Mouse (Mus musculus): ENCODE data around the gene Slc35e3. TPM values are rescaled to one million over a fixed set of nuclear protein-coding genes. Genes with fewer than 3 reads are reported as not detected.
"Not testable (repeated sequence)": the region's sequence is repeated elsewhere in the genome, so short reads cannot be mapped to it uniquely, and the experiment has no call there.

The Slc35e3 gene
- total RNA-seq, 2 experiments from 2014 or later = 31.1 to 34.6 TPM

DNA sequence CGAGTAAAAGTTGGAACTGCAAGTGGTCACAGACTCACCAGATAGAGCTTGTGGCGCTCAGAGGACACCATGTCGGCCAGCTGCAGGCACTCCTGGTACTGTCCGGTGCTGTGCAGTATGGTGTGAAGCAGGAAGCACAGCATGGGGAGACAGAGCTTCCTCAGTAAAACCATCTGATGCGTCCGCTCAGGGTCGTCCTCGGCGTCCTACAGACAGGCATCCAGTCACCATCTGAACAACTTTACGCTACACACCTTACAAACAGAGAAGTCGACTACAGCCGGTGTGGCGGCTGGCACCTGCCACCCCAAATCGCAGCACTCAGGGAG, 5.1 kb upstream of the Slc35e3 start:
- no peak for DNase-seq (ENCODE audit: low spot score in 2 of 2)

- DNase-seq (ENCODE audit: low spot score in 2 of 2) = no peak
Observed at GRCm38 (mm10) chr10:117750529-117751281, 4.5 kb upstream of the Slc35e3 start.

DNA sequence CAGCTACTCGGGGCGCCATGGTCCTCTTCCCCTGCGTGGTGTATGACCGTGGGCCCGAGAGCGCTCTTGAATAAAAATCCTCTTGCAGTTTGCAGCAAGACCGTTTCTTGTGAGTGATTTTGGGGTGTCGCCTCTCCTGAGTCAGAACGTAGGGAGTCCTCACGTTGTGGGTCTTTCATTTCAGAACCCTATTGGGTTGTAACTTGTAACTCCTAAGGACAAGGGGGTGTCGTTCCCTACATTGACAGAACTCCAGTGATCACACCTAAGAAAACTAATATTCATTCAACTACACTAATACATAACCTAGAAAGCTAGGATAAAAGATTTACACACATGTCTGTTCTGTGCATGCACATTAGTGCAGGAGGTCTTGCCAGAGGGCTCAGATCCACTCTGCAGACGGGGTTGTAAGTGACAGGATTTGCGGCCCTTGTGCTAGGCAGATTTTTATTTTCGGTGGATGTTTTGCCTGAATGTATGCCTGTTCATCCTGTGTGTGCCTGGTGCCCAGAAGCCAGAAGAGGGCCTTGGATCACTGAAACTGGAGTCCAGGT, 3.7 kb upstream of the Slc35e3 start:
- no peak for DNase-seq (ENCODE audit: low spot score in 2 of 2)

GRCm38 (mm10) chr10:117749050-117749686, 3.0 kb upstream of the Slc35e3 start:
- DNase-seq (ENCODE audit: low spot score in 2 of 2) = no peak

- DNase-seq (ENCODE audit: low spot score in 2 of 2) = no peak
Observed at GRCm38 (mm10) chr10:117748276-117749049, 2.3 kb upstream of the Slc35e3 start.

GRCm38 (mm10) chr10:117747711-117748110, 1.5 kb upstream of the Slc35e3 start:
- DNase-seq (ENCODE audit: low spot score in 2 of 2) = no peak

GRCm38 (mm10) chr10:117745570-117746296, 432 bp downstream of the Slc35e3 start:
- peak in 1 of 2 experiments; percentile 22 for DNase-seq (ENCODE audit: low spot score in 2 of 2)

DNA sequence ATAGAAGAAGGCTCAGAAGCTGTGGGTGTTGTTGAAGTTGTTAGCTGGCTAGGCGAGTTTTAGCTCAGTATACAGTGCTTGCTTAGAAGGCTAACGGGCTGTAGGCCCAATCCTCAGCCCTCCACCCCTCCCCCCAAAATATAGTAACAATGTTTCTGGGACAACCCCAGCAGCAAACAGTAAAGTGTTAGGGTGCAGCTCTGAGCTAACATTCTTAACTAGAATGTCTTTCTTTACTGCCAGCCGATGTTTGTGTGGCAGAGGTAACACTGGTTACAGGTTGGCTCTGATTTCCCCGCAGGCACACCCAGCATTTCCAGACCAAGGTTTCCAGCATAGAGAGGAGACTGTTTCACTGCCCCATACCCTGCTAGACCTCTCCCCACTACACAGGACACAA, 2.2 kb downstream of the Slc35e3 start:
- no peak for DNase-seq (ENCODE audit: low spot score in 2 of 2)

GRCm38 (mm10) chr10:117743182-117743581, 3.0 kb downstream of the Slc35e3 start:
- no peak for DNase-seq (ENCODE audit: low spot score in 2 of 2)

GRCm38 (mm10) chr10:117742618-117743017, 3.5 kb downstream of the Slc35e3 start:
- no peak for DNase-seq (ENCODE audit: low spot score in 2 of 2)

DNA sequence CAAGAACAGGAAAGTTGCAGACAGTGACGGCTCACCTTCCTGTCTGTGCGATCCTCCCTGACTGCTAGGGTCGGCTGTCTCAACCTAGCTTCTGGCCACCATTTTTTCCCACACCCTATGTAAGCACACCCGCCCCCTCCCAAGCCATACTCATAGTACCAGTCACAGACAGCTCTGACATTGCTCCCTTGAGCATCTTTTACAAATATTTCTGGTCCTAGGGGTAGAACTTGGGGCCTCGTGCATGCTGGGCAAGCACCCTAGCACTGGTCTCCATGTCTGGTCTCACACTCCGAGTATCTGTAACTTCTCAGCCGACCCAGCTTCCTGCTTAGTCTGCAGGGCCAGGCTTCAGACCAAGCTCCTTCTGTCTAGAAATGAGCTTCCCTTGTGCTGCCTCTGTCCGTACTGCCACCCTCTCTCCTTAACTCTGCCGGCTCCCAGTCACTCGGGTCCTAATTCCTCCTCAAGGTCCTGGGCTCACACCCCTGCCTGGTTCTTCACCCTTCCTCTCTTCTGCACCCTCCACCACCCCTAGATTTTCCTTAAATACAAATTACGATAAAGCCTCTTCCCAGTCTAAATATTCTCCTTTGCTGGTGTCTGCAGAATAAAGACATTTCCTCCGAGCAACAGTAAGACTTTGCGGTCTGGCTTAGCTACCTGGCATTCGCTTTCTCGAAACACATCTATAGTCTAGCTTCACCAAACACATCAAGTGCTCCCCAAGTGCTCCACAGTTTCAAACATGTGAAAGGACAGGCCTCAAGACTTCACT, 4.3 kb downstream of the Slc35e3 start:
- no peak for DNase-seq (ENCODE audit: low spot score in 2 of 2)

DNA sequence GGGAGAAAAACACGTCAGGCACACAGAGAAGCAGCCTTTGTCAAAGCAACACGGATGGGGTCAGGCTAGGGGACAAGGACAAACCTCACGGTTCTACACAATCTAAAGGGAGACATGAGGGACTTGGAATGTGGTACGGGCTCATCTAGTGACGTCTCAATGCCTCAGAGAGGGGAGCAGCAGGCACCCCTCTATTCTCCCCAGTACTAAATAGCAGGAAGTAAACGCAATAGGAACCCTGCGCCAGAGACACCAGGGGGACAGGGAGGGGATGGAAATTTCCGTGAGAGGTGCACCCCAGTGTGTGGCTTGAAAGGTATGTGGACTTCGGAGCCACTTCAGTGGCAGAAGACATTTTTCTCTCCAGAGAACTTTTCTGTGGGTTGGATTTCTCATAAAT, 5.2 kb downstream of the Slc35e3 start:
- no peak for DNase-seq (ENCODE audit: low spot score in 2 of 2)

GRCm38 (mm10) chr10:117740171-117740570, 6.0 kb downstream of the Slc35e3 start:
- DNase-seq (ENCODE audit: low spot score in 2 of 2) = no peak

GRCm38 (mm10) chr10:117739648-117739948, 6.6 kb downstream of the Slc35e3 start:
- no peak for DNase-seq (ENCODE audit: low spot score in 2 of 2)

- DNase-seq (ENCODE audit: low spot score in 2 of 2) = no peak
Observed at GRCm38 (mm10) chr10:117738928-117739647, 7.1 kb downstream of the Slc35e3 start.

GRCm38 (mm10) chr10:117738140-117738921, 7.8 kb downstream of the Slc35e3 start:
- DNase-seq (ENCODE audit: low spot score in 2 of 2) = no peak

DNA sequence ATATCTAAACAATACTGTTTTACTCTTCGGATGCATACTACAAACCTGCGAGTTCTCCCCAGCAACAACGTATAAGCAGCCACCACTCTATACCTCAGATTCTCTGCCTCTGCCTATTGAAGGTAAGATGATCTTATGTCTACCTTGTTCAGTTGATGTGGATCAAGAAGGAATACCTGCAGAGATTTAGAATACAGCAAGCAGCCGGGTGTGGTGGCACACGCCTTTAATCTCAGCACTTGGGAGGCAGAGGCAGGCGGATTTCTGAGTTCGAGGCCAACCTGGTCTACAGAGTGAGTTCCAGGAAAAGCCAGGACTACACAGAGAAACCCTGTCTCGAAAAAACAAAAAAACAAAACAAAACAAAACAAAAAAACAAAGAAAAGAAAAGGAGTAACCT, 8.7 kb downstream of the Slc35e3 start:
- DNase-seq (ENCODE audit: low spot score in 2 of 2) = not testable (repeated sequence)

DNA sequence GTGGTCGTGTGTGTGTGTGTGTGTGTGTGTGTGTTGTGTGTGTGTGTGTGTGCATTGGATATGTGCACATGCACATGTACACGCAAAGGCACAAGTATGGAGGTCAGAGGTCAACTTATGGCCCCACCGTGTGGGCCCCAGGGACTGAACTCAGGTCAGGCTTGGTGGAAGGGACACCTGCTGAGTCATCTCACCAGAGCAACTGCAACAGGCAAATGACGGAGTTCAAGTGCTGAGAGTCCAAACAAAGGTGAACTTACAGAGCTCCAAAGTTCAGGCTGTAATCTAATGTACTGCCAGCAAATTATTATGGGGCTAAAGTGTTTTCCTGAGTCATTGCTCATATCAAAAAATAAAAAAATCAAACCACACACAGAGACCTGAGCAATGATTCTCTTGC, 9.1 kb downstream of the Slc35e3 start:
- DNase-seq (ENCODE audit: low spot score in 2 of 2) = no peak

GRCm38 (mm10) chr10:117736573-117736972, 9.6 kb downstream of the Slc35e3 start:
- DNase-seq (ENCODE audit: low spot score in 2 of 2) = no peak

All from layer of hippocampus, postnatal 10 days (tissue).